Mouse (Mus musculus) erythroblast, embryonic 14.5 days (primary cell): ENCODE results near the gene Cpxm2.

Experiments
- GATA1 ChIP-seq: IDR thresholded peaks from 2 replicates; pipeline ENCODE4 v1.6.1; 2012; ENCODE audit warnings: low read length, inconsistent platforms, mixed read lengths
- TAL1 ChIP-seq: IDR thresholded peaks from 3 replicates; pipeline ENCODE4 v1.6.1; 2012; ENCODE audit warnings: low read length, inconsistent platforms, mixed read lengths

DNA sequence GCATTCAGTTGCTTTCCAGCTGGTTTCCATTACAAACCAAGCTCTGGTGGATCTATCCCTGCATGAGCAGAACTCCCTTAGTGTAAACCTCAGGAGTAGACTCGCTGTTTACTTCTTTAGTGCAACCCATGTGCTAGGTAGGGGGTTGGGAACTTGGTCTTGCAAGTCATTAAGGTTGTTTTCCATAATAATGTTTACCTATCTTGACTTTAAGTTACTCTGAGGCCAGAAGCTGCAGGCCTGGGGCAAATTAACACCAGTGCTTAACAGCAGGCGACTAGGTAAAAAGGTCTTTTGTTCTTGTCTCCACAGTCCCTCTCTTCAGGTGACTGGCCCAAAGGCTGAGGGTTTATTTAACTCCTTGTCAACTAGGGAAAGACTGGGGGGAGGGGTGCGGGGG is 139.3 kb downstream of the Cpxm2 start:
- TF ChIP-seq GATA1 (no peak), TAL1 (no peak)
